Mouse (Mus musculus) left cerebral cortex, postnatal 14 days (tissue): ENCODE results near the gene Wdr18. TPM values are rescaled to one million over a fixed set of nuclear protein-coding genes. Genes with fewer than 3 reads are reported as not detected.
"Not testable (repeated sequence)": the region's sequence is repeated elsewhere in the genome, so short reads cannot be mapped to it uniquely, and the experiment has no call there.

Experiments used
- DNase-seq, 2 experiments: peaks; one replicate each; pipeline ENCODE4 v3.0.0; 2021 to 2022; ENCODE audit warnings: low spot score in 2 of 2, mixed read lengths in 1 of 2
- intact Hi-C: fragments of 180-260 bp; cut with DNase I; formaldehyde crosslinking; loops from one replicate; pipeline ENCODE4 v1.15.1; 2025
- total RNA-seq, 2 experiments: library from RNA; stranded (reverse); gene quantifications; 2 replicates each; pipeline ENCODE4 v1.2.3; 2021

Gene Wdr18
- total RNA-seq, 2 experiments from 2014 or later: 45.3 to 46.5 TPM

- no peak for DNase-seq
- intact Hi-C loops: no loop called here
These were observed 22.0 kb upstream of the Wdr18 start for GRCm38 (mm10) chr10:79937775-79938526.

- peak in 1 of 2 experiments; percentile 48 for DNase-seq
- intact Hi-C loops: no loop called here
These were observed 19.2 kb upstream of the Wdr18 start for GRCm38 (mm10) chr10:79940749-79941148.

- DNase-seq: no peak
- intact Hi-C loops: no loop called here
These were observed 17.0 kb upstream of the Wdr18 start for GRCm38 (mm10) chr10:79942988-79943387.

- no peak for DNase-seq
- intact Hi-C loops: no loop called here
These were observed 16.5 kb upstream of the Wdr18 start for GRCm38 (mm10) chr10:79943471-79943901.

- no peak for DNase-seq
- intact Hi-C loops: no loop called here
These were observed 14.3 kb upstream of the Wdr18 start for GRCm38 (mm10) chr10:79945507-79946234.

- no peak for DNase-seq
- intact Hi-C loops: no loop called here
These were observed 13.1 kb upstream of the Wdr18 start for GRCm38 (mm10) chr10:79946752-79947322.

GRCm38 (mm10) chr10:79947502-79947901 lies 12.4 kb upstream of the Wdr18 start:
- DNase-seq: no peak
- intact Hi-C loops: no loop called here

- intact Hi-C loops: no loop called here
- DNase-seq: no peak
These were observed 10.1 kb upstream of the Wdr18 start for GRCm38 (mm10) chr10:79949873-79950272.

GRCm38 (mm10) chr10:79950661-79951060 lies 9.3 kb upstream of the Wdr18 start:
- no peak for DNase-seq
- intact Hi-C loops: no loop called here

GRCm38 (mm10) chr10:79953946-79954345 lies 6.0 kb upstream of the Wdr18 start:
- no peak for DNase-seq
- intact Hi-C loops: loop anchor here (2.0 kb wide), 1 partner anchor 29 kb away; no protein-coding TSS in a partner anchor

GRCm38 (mm10) chr10:79955691-79956090 lies 4.3 kb upstream of the Wdr18 start:
- no peak for DNase-seq
- intact Hi-C loops: loop anchor here (2.0 kb wide), 1 partner anchor 31 kb away; no protein-coding TSS in a partner anchor

GRCm38 (mm10) chr10:79956643-79957154 lies 3.3 kb upstream of the Wdr18 start:
- DNase-seq: no peak

GRCm38 (mm10) chr10:79958140-79958816 lies 1.7 kb upstream of the Wdr18 start:
- peak; percentile 66 to 72 for DNase-seq
- intact Hi-C loops: loop anchor here (1.0 to 2.0 kb wide), 3 partner anchors 33 to 123 kb away; no protein-coding TSS in a partner anchor

More at GRCm38 (mm10) chr10:79956643-79957154, 3.3 kb upstream of the Wdr18 start:
- intact Hi-C loops: no loop called here

- intact Hi-C loops: loop anchor here (2.0 kb wide), 2 partner anchors 77 to 125 kb away; no protein-coding TSS in a partner anchor
- not testable (repeated sequence) for DNase-seq
These were observed 540 bp upstream of the Wdr18 start for GRCm38 (mm10) chr10:79959412-79959811.

- intact Hi-C loops: no loop called here
- no peak for DNase-seq
These were observed 831 bp downstream of the Wdr18 start for GRCm38 (mm10) chr10:79960671-79961294.

GRCm38 (mm10) chr10:79964727-79965126 lies 4.8 kb downstream of the Wdr18 start:
- no peak for DNase-seq
- intact Hi-C loops: no loop called here

- no peak for DNase-seq
- intact Hi-C loops: no loop called here
These were observed 5.4 kb downstream of the Wdr18 start for GRCm38 (mm10) chr10:79965325-79965724.

- intact Hi-C loops: no loop called here
- no peak for DNase-seq
These were observed 7.0 kb downstream of the Wdr18 start for GRCm38 (mm10) chr10:79966886-79967400.

- DNase-seq: no peak
- intact Hi-C loops: no loop called here
These were observed 8.2 kb downstream of the Wdr18 start for GRCm38 (mm10) chr10:79968181-79968580.
